Mouse (Mus musculus) ES-Bruce4 (cell line): ENCODE measurements at regions not wholly inside any gene's neighbourhood (a gene's known extent, or its start where the extent isn't known, plus 50 kb on each side); places are given as distances from the start of the nearest gene placed in this dataset.

Experiments used
- H3K27ac ChIP-seq: 2 replicates; pipeline ENCODE4 v1.5.1; 2012; ENCODE audit warnings: low read length, inconsistent platforms; ENCODE audit not compliant: insufficient read depth
- H3K27me3 ChIP-seq: 2 replicates; pipeline ENCODE4 v1.6.1; 2012; ENCODE audit warnings: mild to moderate bottlenecking, low read length, inconsistent platforms; ENCODE audit not compliant: control insufficient read depth, poor library complexity, insufficient read depth, severe bottlenecking
- H3K36me3 ChIP-seq: 2 replicates; pipeline ENCODE4 v1.6.1; 2012; ENCODE audit warnings: inconsistent platforms, mild to moderate bottlenecking, low read length, moderate library complexity; ENCODE audit not compliant: control insufficient read depth, poor library complexity, insufficient read depth, severe bottlenecking
- H3K4me1 ChIP-seq: one replicate; pipeline ENCODE4 v1.8.1; 2011; ENCODE audit warnings: low read length; ENCODE audit not compliant: control insufficient read depth, insufficient read depth
- H3K4me3 ChIP-seq: 2 replicates; pipeline ENCODE4 v1.5.1; 2011; ENCODE audit warnings: low read depth, mild to moderate bottlenecking, low read length
- H3K9ac ChIP-seq: 2 replicates; pipeline ENCODE4 v1.6.1; 2012; ENCODE audit warnings: low read depth, mild to moderate bottlenecking, inconsistent platforms; ENCODE audit not compliant: poor library complexity, severe bottlenecking
- H3K9me3 ChIP-seq: replicated peaks from 2 replicates; pipeline ENCODE4 v1.6.1; 2012; ENCODE audit warnings: mild to moderate bottlenecking, low read length, inconsistent platforms; ENCODE audit not compliant: control insufficient read depth, poor library complexity, insufficient read depth, severe bottlenecking
- CTCF ChIP-seq: IDR thresholded peaks from one replicate; pipeline ENCODE4 v1.8.1; 2011; ENCODE audit warnings: low read depth, low read length
- EP300 ChIP-seq: IDR thresholded peaks from 2 replicates; pipeline ENCODE4 v1.6.1; 2011; ENCODE audit warnings: low read depth, low read length; ENCODE audit not compliant: insufficient read depth
- POLR2A ChIP-seq: IDR thresholded peaks from one replicate; pipeline ENCODE4 v1.8.1; 2011; ENCODE audit warnings: low read length; ENCODE audit not compliant: insufficient read depth

GRCm38 (mm10) chr5:12868355-12869217 lies 256.6 kb upstream of the Sema3a start:
- no peak overlapping the region for H3K9ac ChIP-seq
- H3K27ac ChIP-seq = peak overlapping the region; percentile 21; the same call in 1 of the 2 replicates
- TF ChIP-seq POLR2A (no peak), EP300 (no peak), CTCF (no peak)
- no peaks in the 10 kb centered on the region for H3K36me3 ChIP-seq
- H3K4me1 ChIP-seq = peaks cover 1% of the 10 kb centered on the region
- no peaks in the 10 kb centered on the region for H3K27me3 ChIP-seq
- no peaks in the 10 kb centered on the region; the same call in 1 of the 2 replicates for H3K9me3 ChIP-seq
- no peak overlapping the region for H3K4me3 ChIP-seq

GRCm38 (mm10) chr5:12872888-12873287 lies 252.3 kb upstream of the Sema3a start:
- H3K36me3 ChIP-seq = no peaks in the 10 kb centered on the region
- H3K9me3 ChIP-seq = peaks cover 11% of the 10 kb centered on the region
- H3K4me1 ChIP-seq = peaks cover 1% of the 10 kb centered on the region
- no peak overlapping the region for H3K4me3 ChIP-seq
- H3K9ac ChIP-seq = no peak overlapping the region
- TF ChIP-seq POLR2A (no peak), EP300 (peak; percentile 91; the same call in 1 of the 2 replicates), CTCF (no peak)
- no peaks in the 10 kb centered on the region for H3K27me3 ChIP-seq
- H3K27ac ChIP-seq = peak overlapping the region; percentile 87

- Histone ChIP-seq H3K4me1 (no peaks in the 10 kb centered on the region), H3K9me3 (peaks cover 11% of the 10 kb centered on the region), H3K27ac (no peak overlapping the region), H3K9ac (no peak overlapping the region), H3K27me3 (no peaks in the 10 kb centered on the region), H3K4me3 (no peak overlapping the region), H3K36me3 (no peaks in the 10 kb centered on the region)
- TF ChIP-seq CTCF (no peak), POLR2A (no peak), EP300 (no peak)
These were observed 247.5 kb upstream of the Sema3a start for GRCm38 (mm10) chr5:12877595-12878296.

- no peaks in the 10 kb centered on the region for H3K9me3 ChIP-seq
- TF ChIP-seq POLR2A = no peak
- no peak for TF ChIP-seq EP300
- no peak for TF ChIP-seq CTCF
- H3K4me3 ChIP-seq = no peak overlapping the region
- H3K27ac ChIP-seq = no peak overlapping the region
- H3K4me1 ChIP-seq = no peaks in the 10 kb centered on the region
- H3K36me3 ChIP-seq = no peaks in the 10 kb centered on the region
- H3K27me3 ChIP-seq = no peaks in the 10 kb centered on the region
- no peak overlapping the region for H3K9ac ChIP-seq
These were observed 232.9 kb upstream of the Sema3a start for GRCm38 (mm10) chr5:12892333-12892732.

GRCm38 (mm10) chr5:12894638-12895037 lies 230.6 kb upstream of the Sema3a start:
- Histone ChIP-seq H3K9ac (no peak overlapping the region), H3K4me3 (no peak overlapping the region), H3K4me1 (no peaks in the 10 kb centered on the region), H3K36me3 (no peaks in the 10 kb centered on the region), H3K9me3 (no peaks in the 10 kb centered on the region), H3K27me3 (no peaks in the 10 kb centered on the region), H3K27ac (no peak overlapping the region)
- TF ChIP-seq POLR2A (no peak), CTCF (no peak), EP300 (no peak)
